Mouse (Mus musculus) megakaryocyte-erythroid progenitor cell, adult 5 weeks (primary cell): ENCODE measurements around the gene Trarg1. TPM values are rescaled to one million over a fixed set of nuclear protein-coding genes. Genes with fewer than 3 reads are reported as not detected.

Source experiments
- polyA plus RNA-seq: library from polyadenylated mRNA; stranded (reverse); fragments of >175 nt; gene quantifications from 2 replicates; pipeline ENCODE4 v1.2.3, GENCODE M21; 2012

Trarg1 gene
- polyA plus RNA-seq, result not detected in 2 replicates

DNA sequence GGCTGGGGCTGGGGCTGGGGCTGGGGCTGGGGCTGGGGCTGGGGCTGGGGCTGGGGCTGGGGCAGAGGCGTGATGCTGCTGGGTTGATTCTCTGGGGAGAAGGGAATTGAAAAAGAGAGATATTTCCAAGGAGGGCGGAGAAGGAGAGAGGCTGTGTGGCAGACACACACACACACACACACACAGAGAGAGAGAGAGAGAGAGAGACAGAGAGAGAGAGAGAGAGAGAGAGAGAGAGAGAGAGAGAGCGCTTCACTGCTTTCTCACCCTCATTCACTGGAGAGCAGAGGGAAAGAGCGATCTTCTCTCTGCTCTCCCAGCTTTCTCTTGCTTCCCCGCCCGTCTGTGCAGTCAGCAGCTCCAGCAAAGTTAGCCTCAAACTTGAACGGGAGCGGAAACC lies at the start of gene Trarg1:
Gene Trarg1 (plus strand): TSS at position 301 of the 400 bp plus-strand sequence.

DNA sequence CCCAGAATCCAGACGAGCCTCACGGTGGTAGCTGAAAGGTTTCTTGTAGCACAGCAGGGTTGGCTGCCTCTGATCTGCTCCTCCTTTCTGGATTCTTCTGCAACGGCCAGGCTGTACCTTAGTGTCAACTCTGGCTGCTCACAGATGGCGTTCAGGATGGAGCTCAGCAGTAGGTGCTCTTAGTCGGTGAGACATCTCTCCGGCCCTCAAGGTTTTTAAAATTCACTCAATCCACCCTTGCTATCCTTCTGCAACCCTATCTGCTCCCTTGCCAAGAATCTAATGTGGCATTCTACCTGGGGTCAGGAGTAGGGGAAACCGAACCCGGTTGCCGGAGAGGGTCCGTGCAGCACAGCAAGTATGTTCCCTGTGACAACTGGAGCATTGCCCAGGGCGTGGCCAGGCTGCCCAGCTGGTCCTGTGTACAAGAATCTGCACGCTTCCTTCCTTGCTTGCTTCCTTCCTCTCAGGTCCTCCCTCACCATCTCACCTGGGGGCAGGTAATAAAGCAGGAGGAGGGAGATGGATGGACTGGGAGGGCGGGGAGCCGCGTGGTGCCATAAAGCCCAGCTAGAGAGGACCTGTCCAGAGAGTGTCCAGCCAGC lies 7.6 kb upstream of the Trarg1 start, which contains the start of gene Bhlha9:
Gene Bhlha9 (plus strand): TSS at position 600 of the 605 bp plus-strand sequence.

Other genes starting within 250 kb of the Trarg1 start
- gene Abr, start 57.5 kb upstream of the Trarg1 start, polyA plus RNA-seq, result 24.9 and 28.7 TPM in 2 replicates
- not detected in 2 replicates for gene Bhlha9, start 7.3 kb upstream of the Trarg1 start, polyA plus RNA-seq
- gene Gosr1, start 83.8 kb downstream of the Trarg1 start, polyA plus RNA-seq, result 1.3 and 1.7 TPM in 2 replicates
- gene Cpd, start 167.2 kb downstream of the Trarg1 start, polyA plus RNA-seq, result 4.1 and 4.6 TPM in 2 replicates
- not detected in 2 replicates for gene Tmigd1, start 222.4 kb downstream of the Trarg1 start, polyA plus RNA-seq
- 16.5 and 17.7 TPM in 2 replicates for gene Blmh, start 245.0 kb downstream of the Trarg1 start, polyA plus RNA-seq